In genomic region chr12:76901508-76902294, GRCm38 (mm10) we compare ENCODE assay signal across 18 mouse cellular contexts.
DNase-seq lines count a peak whose midpoint lies in the region; ATAC-seq lines count a peak whose summit lies in the region.
"Had no signal": no experiment of that assay in that cellular context is flagged by ENCODE, and none has a peak within 500 bp of the region (broad histone marks: within the 10 kb centered on the region; RNA-seq: fewer than 3 reads in every experiment).

No protein-coding gene starts in this region.

- intact Hi-C loops in heart, postnatal 10 days (cut with DNase I): no loop called here

- peak; percentile 41 for DNase-seq in lung, postnatal 36 days
- no peak for DNase-seq in lung, postnatal 14 days
- DNase-seq in ES-CJ7 (ENCODE audit: low read depth, low spot score) (peak; percentile 97), WW6 (ENCODE audit: low read depth, low spot score) (peak; percentile 67)
- DNase-seq in urinary bladder, postnatal 14 days (ENCODE audit: low spot score): no peak
- DNase-seq in heart, postnatal 10 days: no peak
- DNase-seq in thymus, postnatal 4 days: no peak
- DNase-seq: adrenal gland, adult 2 months; adrenal gland, postnatal 25 days; cerebellum, adult 2 months; cerebellum, postnatal 10 days; gastrocnemius, postnatal 36 days; heart, adult 11 months; heart, postnatal 4 days had no signal

- 0 out of 2 replicates have a peak, but pooled peaks have one; percentile 38 for ATAC-seq in megakaryocyte-erythroid progenitor cell, adult 5-6 weeks (replicated peaks; ENCODE audit: low FRiP score, low TSS enrichment, poor library complexity, severe bottlenecking)
- ATAC-seq: activated CD4-positive, CD25-positive, alpha-beta regulatory T cell, adult 4 months; forebrain, embryonic 15.5 days; hindbrain, embryonic 16.5 days had no signal

Comparison
In these comparisons a context has a peak if more than half of its experiments do, and no peak if none do; other contexts are left out.
1. DNase-seq: peak in lung, postnatal 36 days (single experiment), ES-CJ7 (single experiment) and WW6 (single experiment); none in lung, postnatal 14 days (single experiment), urinary bladder, postnatal 14 days (single experiment), heart, postnatal 10 days (0 of 2) and thymus, postnatal 4 days (single experiment).